Mouse (Mus musculus) embryonic facial prominence, embryonic 14.5 days (tissue): Measurements from ENCODE around the gene Frrs1l. TPM values are rescaled to one million over a fixed set of nuclear protein-coding genes. Genes with fewer than 3 reads are reported as not detected.

Experiments used
- ATAC-seq: fragments of 200-750 bp; cut with Nextera tagmentation; 2 replicates; pipeline ENCODE4 v1.8.0; 2017; ENCODE audit warnings: low read depth, moderate number of reproducible peaks, moderate TSS enrichment
- DNase-seq: peaks from one replicate; pipeline ENCODE4 v3.0.0-alpha.2; 2015; ENCODE audit warnings: low spot score
- H3K27ac ChIP-seq: fragments of 300-500 bp; sonication (generic); replicated peaks from 2 replicates; pipeline ENCODE4 v1.5.1; 2014; ENCODE audit warnings: low read depth, mild to moderate bottlenecking, low read length, moderate library complexity
- H3K27me3 ChIP-seq: fragments of 300-500 bp; sonication (generic); replicated peaks from 2 replicates; pipeline ENCODE4 v1.6.1; 2014; ENCODE audit warnings: low read length; ENCODE audit not compliant: control insufficient read depth, insufficient read depth
- H3K36me3 ChIP-seq: fragments of 300-500 bp; sonication (generic); 2 replicates; pipeline ENCODE4 v1.6.1; 2014; ENCODE audit warnings: low read length, mixed read lengths; ENCODE audit not compliant: control insufficient read depth, insufficient read depth
- H3K4me1 ChIP-seq: fragments of 300-500 bp; sonication (generic); 2 replicates; pipeline ENCODE4 v1.6.1; 2014; ENCODE audit warnings: antibody characterized with exemption, low read length; ENCODE audit not compliant: control insufficient read depth, insufficient read depth
- H3K4me2 ChIP-seq: fragments of 300-500 bp; sonication (generic); 2 replicates; pipeline ENCODE4 v1.6.1; 2014; ENCODE audit warnings: low read depth, mild to moderate bottlenecking, low read length, moderate library complexity, mixed read lengths
- H3K4me3 ChIP-seq: fragments of 300-500 bp; sonication (generic); 2 replicates; pipeline ENCODE4 v1.5.1; 2014; ENCODE audit warnings: low read depth, mild to moderate bottlenecking, low read length
- H3K9ac ChIP-seq: fragments of 300-500 bp; sonication (generic); 2 replicates; pipeline ENCODE4 v1.6.1; 2014; ENCODE audit warnings: low read depth, mild to moderate bottlenecking, low read length, moderate library complexity, mixed read lengths
- H3K9me3 ChIP-seq: fragments of 300-500 bp; sonication (generic); 2 replicates; pipeline ENCODE4 v1.6.1; 2016; ENCODE audit warnings: low read length; ENCODE audit not compliant: control insufficient read depth
- WGBS: fragments of 180-500 bp; shearing (Covaris S2); extraction: QIAGEN DNeasy Blood & Tissue Kit; methylation state at CpG from one replicate; pipeline ENCODE4 v1.1.7; 2014; 5-methylcytosine and 5-hydroxymethylcytosine counted together
- polyA plus RNA-seq: library from polyadenylated mRNA; unstranded; fragments of >200 nt; fragmentation: Nextera tagmentation; extraction: Ambion mirVana; gene quantifications from 2 replicates; pipeline ENCODE4 v1.2.1, GENCODE M21; 2014

Frrs1l gene
- polyA plus RNA-seq, 1 experiment from 2014 or later: 4.0 TPM

- DNase-seq: no peak
- ATAC-seq: no peak
- Histone ChIP-seq H3K9me3 (no peaks in the 10 kb centered on the region), H3K36me3 (no peaks in the 10 kb centered on the region), H3K9ac (no peak overlapping the region), H3K4me2 (no peak overlapping the region), H3K27ac (no peak overlapping the region), H3K4me1 (0 out of 2 replicates have a peak, but pooled peaks cover 3% of the 10 kb centered on the region), H3K27me3 (no peaks in the 10 kb centered on the region), H3K4me3 (no peak overlapping the region)
- WGBS: 75% methylated on average over 12 of the region's 12 CpGs
Measured at GRCm38 (mm10) chr4:56961320-56961925, 28.8 kb downstream of the Frrs1l start.

GRCm38 (mm10) chr4:56957518-56957917, 32.7 kb downstream of the Frrs1l start:
- no peak for DNase-seq
- H3K4me1 ChIP-seq: 0 out of 2 replicates have a peak, but pooled peaks cover 3% of the 10 kb centered on the region
- H3K36me3 ChIP-seq: no peaks in the 10 kb centered on the region
- H3K9ac ChIP-seq: no peak overlapping the region
- WGBS: 53% methylated on average over 9 of the region's 9 CpGs
- no peaks in the 10 kb centered on the region for H3K9me3 ChIP-seq
- no peak overlapping the region for H3K4me3 ChIP-seq
- H3K27ac ChIP-seq: no peak overlapping the region
- ATAC-seq: no peak
- H3K4me2 ChIP-seq: no peak overlapping the region
- no peaks in the 10 kb centered on the region for H3K27me3 ChIP-seq

- ATAC-seq: no peak
- no peak overlapping the region for H3K27ac ChIP-seq
- no peak overlapping the region for H3K4me3 ChIP-seq
- no peaks in the 10 kb centered on the region for H3K36me3 ChIP-seq
- H3K27me3 ChIP-seq: no peaks in the 10 kb centered on the region
- H3K9me3 ChIP-seq: no peaks in the 10 kb centered on the region
- H3K4me2 ChIP-seq: no peak overlapping the region
- 0 out of 2 replicates have a peak, but pooled peaks cover 5% of the 10 kb centered on the region for H3K4me1 ChIP-seq
- DNase-seq: no peak
- WGBS: 63% methylated on average over 6 of the region's 6 CpGs
- H3K9ac ChIP-seq: no peak overlapping the region
Measured at GRCm38 (mm10) chr4:56953235-56953634, 37.0 kb downstream of the Frrs1l start.

GRCm38 (mm10) chr4:56951701-56952100, 38.5 kb downstream of the Frrs1l start:
- H3K27ac ChIP-seq: no peak overlapping the region
- ATAC-seq: no peak
- WGBS: 74% methylated on average over 3 of the region's 3 CpGs

GRCm38 (mm10) chr4:56949494-56949893, 40.7 kb downstream of the Frrs1l start:
- H3K9ac ChIP-seq: no peak overlapping the region
- WGBS: 63% methylated on average over 6 of the region's 6 CpGs

More at GRCm38 (mm10) chr4:56951701-56952100, 38.5 kb downstream of the Frrs1l start:
- Histone ChIP-seq H3K36me3 (no peaks in the 10 kb centered on the region), H3K9ac (no peak overlapping the region), H3K4me2 (no peak overlapping the region), H3K4me3 (no peak overlapping the region), H3K4me1 (peaks cover 3% of the 10 kb centered on the region; the same call in 1 of the 2 replicates), H3K9me3 (no peaks in the 10 kb centered on the region), H3K27me3 (no peaks in the 10 kb centered on the region)
- no peak for DNase-seq

GRCm38 (mm10) chr4:56946641-56947640, 43.2 kb downstream of the Frrs1l start, which contains the start of gene Tmem245:
Tmem245 (minus strand) TSS chr4:56947437.
- Histone ChIP-seq H3K27me3 (no peaks in the 10 kb centered on the region), H3K4me1 (peaks cover 18% of the 10 kb centered on the region), H3K4me2 (peak within 1 kb of the TSS; percentile 66), H3K4me3 (peak within 1 kb of the TSS; percentile 94), H3K9me3 (no peaks in the 10 kb centered on the region), H3K36me3 (no peaks in the 10 kb centered on the region), H3K27ac (peak within 1 kb of the TSS; percentile 92), H3K9ac (peak within 1 kb of the TSS; percentile 92)
- peak; percentile 99 for DNase-seq
- WGBS: 0% methylated on average over 63 of the region's 107 CpGs
- ATAC-seq: peak; percentile 97

More at GRCm38 (mm10) chr4:56949494-56949893, 40.7 kb downstream of the Frrs1l start:
- no peak overlapping the region for H3K27ac ChIP-seq
- H3K4me2 ChIP-seq: no peak overlapping the region
- H3K9me3 ChIP-seq: no peaks in the 10 kb centered on the region
- no peaks in the 10 kb centered on the region for H3K27me3 ChIP-seq
- no peaks in the 10 kb centered on the region for H3K36me3 ChIP-seq
- no peak for ATAC-seq
- peaks cover 12% of the 10 kb centered on the region for H3K4me1 ChIP-seq
- H3K4me3 ChIP-seq: no peak overlapping the region
- no peak for DNase-seq

- peak overlapping the region; percentile 92; the same call in 1 of the 2 replicates for H3K27ac ChIP-seq
- DNase-seq: peak; percentile 59
- peak overlapping the region; percentile 66 for H3K4me2 ChIP-seq
- H3K27me3 ChIP-seq: no peaks in the 10 kb centered on the region
- H3K9me3 ChIP-seq: no peaks in the 10 kb centered on the region
- H3K9ac ChIP-seq: peak overlapping the region; percentile 92
- H3K4me3 ChIP-seq: peak overlapping the region; percentile 94
- H3K36me3 ChIP-seq: no peaks in the 10 kb centered on the region
- peaks cover 18% of the 10 kb centered on the region for H3K4me1 ChIP-seq
- peak; percentile 16; the same call in 1 of the 2 replicates for ATAC-seq
- under 1% methylated on average over 14 of the region's 14 CpGs for WGBS
Measured at GRCm38 (mm10) chr4:56946180-56946579, 44.0 kb downstream of the Frrs1l start.

- Histone ChIP-seq H3K9me3 (no peaks in the 10 kb centered on the region), H3K9ac (0 out of 2 replicates have a peak overlapping the region, but pooled peaks have one; percentile 14), H3K27me3 (no peaks in the 10 kb centered on the region), H3K27ac (no peak overlapping the region), H3K4me2 (no peak overlapping the region), H3K4me1 (peaks cover 15% of the 10 kb centered on the region), H3K36me3 (no peaks in the 10 kb centered on the region), H3K4me3 (no peak overlapping the region)
- ATAC-seq (no peak), DNase-seq (no peak)
- WGBS: 46% methylated on average over 4 of the region's 4 CpGs
Measured at GRCm38 (mm10) chr4:56944286-56944685, 45.9 kb downstream of the Frrs1l start.
